Mouse (Mus musculus) limb, embryonic 11.5 days (tissue): ENCODE results near the gene Gm3138. TPM values are rescaled to one million over a fixed set of nuclear protein-coding genes. Genes with fewer than 3 reads are reported as not detected.
"Not testable (repeated sequence)": the region's sequence is repeated elsewhere in the genome, so short reads cannot be mapped to it uniquely, and the experiment has no call there.

Experiments
- ATAC-seq: fragments of 200-750 bp; cut with Nextera tagmentation; 2 replicates; pipeline ENCODE4 v1.8.0; 2017; ENCODE audit warnings: low read depth; ENCODE audit not compliant: insufficient number of reproducible peaks, low FRiP score, low TSS enrichment
- DNase-seq: peaks from one replicate; pipeline ENCODE4 v3.0.0-alpha.2; 2015; ENCODE audit warnings: low spot score
- H3K27ac ChIP-seq: fragments of 300-500 bp; sonication (generic); replicated peaks from 2 replicates; pipeline ENCODE4 v1.5.1; 2014; ENCODE audit warnings: low read depth, mild to moderate bottlenecking, low read length
- H3K27me3 ChIP-seq: fragments of 300-500 bp; sonication (generic); 2 replicates; pipeline ENCODE4 v1.6.1; 2014; ENCODE audit warnings: mild to moderate bottlenecking, low read length, mixed read lengths; ENCODE audit not compliant: control insufficient read depth, insufficient read depth
- H3K36me3 ChIP-seq: fragments of 300-500 bp; sonication (generic); 2 replicates; pipeline ENCODE4 v1.6.1; 2014; ENCODE audit warnings: mild to moderate bottlenecking, low read length, moderate library complexity, mixed read lengths; ENCODE audit not compliant: control insufficient read depth, insufficient read depth
- H3K4me1 ChIP-seq: fragments of 300-500 bp; sonication (generic); 2 replicates; pipeline ENCODE4 v1.6.1; 2014; ENCODE audit warnings: low read length, mixed read lengths; ENCODE audit not compliant: control insufficient read depth, insufficient read depth
- H3K4me2 ChIP-seq: fragments of 300-500 bp; sonication (generic); 2 replicates; pipeline ENCODE4 v1.6.1; 2014; ENCODE audit warnings: low read depth, mild to moderate bottlenecking, moderate library complexity; ENCODE audit not compliant: severe bottlenecking
- H3K4me3 ChIP-seq: fragments of 300-500 bp; sonication (generic); 2 replicates; pipeline ENCODE4 v1.5.1; 2014; ENCODE audit warnings: low read depth, low read length
- H3K9ac ChIP-seq: fragments of 300-500 bp; sonication (generic); 2 replicates; pipeline ENCODE4 v1.6.1; 2014; ENCODE audit warnings: mild to moderate bottlenecking, low read length
- H3K9me3 ChIP-seq: fragments of 300-500 bp; sonication (generic); 2 replicates; pipeline ENCODE4 v1.6.1; 2016; ENCODE audit warnings: low read length; ENCODE audit not compliant: control insufficient read depth
- WGBS: fragments of 180-500 bp; shearing (Covaris S2); extraction: QIAGEN DNeasy Blood & Tissue Kit; methylation state at CpG from one replicate; pipeline ENCODE4 v1.1.7; 2014; 5-methylcytosine and 5-hydroxymethylcytosine counted together
- polyA plus RNA-seq: library from polyadenylated mRNA; unstranded; fragments of >200 nt; fragmentation: Nextera tagmentation; extraction: Ambion mirVana; gene quantifications from 2 replicates; pipeline ENCODE4 v1.2.1, GENCODE M21; 2014

Gene Gm3138
- polyA plus RNA-seq = not detected in 2 replicates

GRCm38 (mm10) chr14:4249331-4249730, at the start of gene Gm3138:
TSS of gene Gm3138 (plus strand) at chr14:4249631.
- no CpG with 5 or more reads among the region's 2 CpGs for WGBS
- ATAC-seq = not testable (repeated sequence)

GRCm38 (mm10) chr14:4269238-4269950, 20.0 kb downstream of the Gm3138 start:
- not testable (repeated sequence) for H3K4me2 ChIP-seq, ATAC-seq, DNase-seq, H3K9ac ChIP-seq, H3K4me1 ChIP-seq, H3K9me3 ChIP-seq, H3K4me3 ChIP-seq, H3K27me3 ChIP-seq, H3K27ac ChIP-seq, H3K36me3 ChIP-seq
- 89% methylated on average over 2 of the region's 2 CpGs for WGBS

More at GRCm38 (mm10) chr14:4249331-4249730, at the start of gene Gm3138:
- H3K9ac ChIP-seq, H3K9me3 ChIP-seq, H3K27ac ChIP-seq, H3K4me3 ChIP-seq, H3K27me3 ChIP-seq, H3K4me1 ChIP-seq, H3K36me3 ChIP-seq, DNase-seq, H3K4me2 ChIP-seq: not testable (repeated sequence)

- WGBS = 100% methylated on average over 2 of the region's 3 CpGs
- H3K9me3 ChIP-seq, ATAC-seq, H3K4me1 ChIP-seq, H3K27me3 ChIP-seq, DNase-seq, H3K4me2 ChIP-seq, H3K36me3 ChIP-seq, H3K9ac ChIP-seq, H3K4me3 ChIP-seq, H3K27ac ChIP-seq: not testable (repeated sequence)
These were observed 30.4 kb downstream of the Gm3138 start for GRCm38 (mm10) chr14:4279828-4280227.

Other genes starting within 250 kb of the Gm3138 start
- gene Gm5796, start 225.7 kb upstream of the Gm3138 start, polyA plus RNA-seq = 0.14 and 0.57 TPM in 2 replicates
- gene Gm3115, start 165.5 kb upstream of the Gm3138 start, polyA plus RNA-seq = not detected in 2 replicates
- gene Gm8108, start 139.1 kb upstream of the Gm3138 start, polyA plus RNA-seq = 0.09 and 0.54 TPM in 2 replicates
- not detected in 2 replicates for gene Gm3127, start 84.6 kb upstream of the Gm3138 start, polyA plus RNA-seq
- 0.13 and 0.34 TPM in 2 replicates for gene Gm2974, start 67.1 kb upstream of the Gm3138 start, polyA plus RNA-seq
- gene Gm3149, start 67.7 kb downstream of the Gm3138 start, polyA plus RNA-seq = not detected in 2 replicates
- gene 2610042L04Rik, start 85.1 kb downstream of the Gm3138 start, polyA plus RNA-seq = 0.20 and 0.47 TPM in 2 replicates
- gene Gm3159, start 147.9 kb downstream of the Gm3138 start, polyA plus RNA-seq = not detected in 2 replicates
- 0.96 and 1.0 TPM in 2 replicates for gene Gm3164, start 165.8 kb downstream of the Gm3138 start, polyA plus RNA-seq
- gene Gm3173, start 181.4 kb downstream of the Gm3138 start, polyA plus RNA-seq = not detected in 2 replicates
- not detected in 2 replicates for gene Gm3182, start 232.1 kb downstream of the Gm3138 start, polyA plus RNA-seq